Mouse (Mus musculus) midbrain, postnatal 0 days (tissue): Measurements from ENCODE around the gene Chil5. TPM values are rescaled to one million over a fixed set of nuclear protein-coding genes. Genes with fewer than 3 reads are reported as not detected.
"Not testable (repeated sequence)": the region's sequence is repeated elsewhere in the genome, so short reads cannot be mapped to it uniquely, and the experiment has no call there.

Experiments
- ATAC-seq: fragments of 200-750 bp; cut with Nextera tagmentation; 2 replicates; pipeline ENCODE4 v1.8.0; 2017; ENCODE audit warnings: moderate number of reproducible peaks, mild to moderate bottlenecking, moderate TSS enrichment, moderate library complexity; ENCODE audit not compliant: low FRiP score
- DNase-seq: peaks from one replicate; pipeline ENCODE4 v3.0.0-alpha.2; 2015; ENCODE audit warnings: low spot score
- H3K27ac ChIP-seq: fragments of 300-500 bp; sonication (generic); 2 replicates; pipeline ENCODE4 v1.5.1; 2014; ENCODE audit warnings: low read depth, mild to moderate bottlenecking, low read length, mixed read lengths
- H3K27me3 ChIP-seq: fragments of 300-500 bp; sonication (generic); 2 replicates; pipeline ENCODE4 v1.6.1; 2014; ENCODE audit warnings: low read length, control low read depth, mixed read lengths; ENCODE audit not compliant: insufficient read depth
- H3K36me3 ChIP-seq: fragments of 300-500 bp; sonication (generic); 2 replicates; pipeline ENCODE4 v1.6.1; 2014; ENCODE audit warnings: low read length, control low read depth, mixed read lengths; ENCODE audit not compliant: insufficient read depth
- H3K4me1 ChIP-seq: fragments of 300-500 bp; sonication (generic); 2 replicates; pipeline ENCODE4 v1.6.1; 2014; ENCODE audit warnings: mild to moderate bottlenecking, control low read depth, antibody characterized with exemption, low read length, mixed read lengths; ENCODE audit not compliant: insufficient read depth
- H3K4me2 ChIP-seq: fragments of 300-500 bp; sonication (generic); 2 replicates; pipeline ENCODE4 v1.6.1; 2014; ENCODE audit warnings: low read depth, mild to moderate bottlenecking, low read length, mixed read lengths; ENCODE audit not compliant: poor library complexity, severe bottlenecking
- H3K4me3 ChIP-seq: fragments of 300-500 bp; sonication (generic); 2 replicates; pipeline ENCODE4 v1.5.1; 2014; ENCODE audit warnings: low read depth, mild to moderate bottlenecking, low read length, moderate library complexity
- H3K9ac ChIP-seq: fragments of 300-500 bp; sonication (generic); replicated peaks from 2 replicates; pipeline ENCODE4 v1.6.1; 2014; ENCODE audit warnings: mild to moderate bottlenecking, low read length, moderate library complexity, mixed read lengths; ENCODE audit not compliant: poor library complexity, severe bottlenecking
- H3K9me3 ChIP-seq: fragments of 300-500 bp; sonication (generic); 2 replicates; pipeline ENCODE4 v1.6.1; 2016; ENCODE audit warnings: low read length, control low read depth
- CTCF ChIP-seq: IDR thresholded peaks from 2 replicates; pipeline ENCODE4 v1.5.1; 2016; ENCODE audit warnings: antibody characterized with exemption, mild to moderate bottlenecking
- WGBS: fragments of 180-500 bp; shearing (Covaris S2); extraction: QIAGEN DNeasy Blood & Tissue Kit; methylation state at CpG from one replicate; pipeline ENCODE4 v1.1.7; 2014; 5-methylcytosine and 5-hydroxymethylcytosine counted together
- polyA plus RNA-seq: library from polyadenylated mRNA; unstranded; fragments of >200 nt; fragmentation: Nextera tagmentation; extraction: Ambion mirVana; gene quantifications from 2 replicates; pipeline ENCODE4 v1.2.1, GENCODE M21; 2015
- total RNA-seq: library from RNA; depleted of rRNA; stranded (reverse); fragments of >200 nt; gene quantifications from 2 replicates; pipeline ENCODE4 v1.2.3, GENCODE M21; 2014; rRNA removed

Gene Chil5
- not detected in 2 replicates for total RNA-seq
- polyA plus RNA-seq, result not detected in 2 replicates

DNA sequence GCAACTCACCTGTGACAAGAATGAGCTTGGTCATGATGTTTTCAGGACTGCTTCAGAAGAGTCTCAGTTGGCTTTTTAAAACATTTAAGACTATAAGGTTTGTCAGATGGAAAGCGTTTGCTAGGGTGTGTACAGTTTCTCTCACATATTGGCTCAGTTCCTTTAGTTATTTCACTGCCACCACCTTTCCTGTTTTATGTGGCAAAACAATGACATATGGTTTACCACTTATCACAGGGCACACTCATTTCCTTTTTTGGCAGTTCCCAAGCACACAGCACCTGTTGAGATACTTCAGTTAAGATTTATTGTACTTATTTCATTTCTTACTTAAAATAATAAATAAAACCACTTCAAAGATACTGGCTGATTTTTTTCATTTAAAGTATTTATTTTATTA is at the start of gene Chil5:
TSS of gene Chil5 (minus strand) at position 34 of the 400 bp plus-strand sequence.
- no peak for DNase-seq
- no peak for TF ChIP-seq CTCF
- Histone ChIP-seq H3K4me3 (no peak within 1 kb of the TSS), H3K4me1 (no peaks in the 10 kb centered on the region), H3K36me3 (no peaks in the 10 kb centered on the region), H3K27me3 (no peaks in the 10 kb centered on the region), H3K4me2 (no peak within 1 kb of the TSS), H3K9me3 (no peaks in the 10 kb centered on the region), H3K27ac (no peak within 1 kb of the TSS), H3K9ac (no peak within 1 kb of the TSS)
- ATAC-seq, result no peak; the same call in 1 of the 2 replicates
- whole genome bisulfite sequencing, result 92% methylated on average over 1 of the region's 1 CpGs

DNA sequence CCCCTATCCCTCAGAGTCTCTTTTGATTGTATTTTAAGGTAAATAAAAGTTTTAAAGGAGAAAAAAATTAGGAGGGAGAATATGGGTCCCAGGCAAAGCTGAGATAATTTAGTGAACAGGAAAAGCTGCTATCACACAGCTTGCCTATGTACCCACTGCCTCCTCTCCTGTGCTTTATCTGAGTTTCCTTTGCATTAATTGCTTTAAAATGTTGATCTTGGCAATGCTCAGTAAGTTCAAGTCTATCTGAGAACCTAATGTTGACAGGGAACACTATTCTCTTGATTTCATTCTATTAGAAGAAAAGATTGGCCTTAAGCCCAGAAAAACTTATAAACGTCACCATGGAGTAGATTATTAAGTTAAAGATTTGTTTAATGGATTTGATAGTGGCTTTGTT is 42.2 kb upstream of the Chil5 start:
- ATAC-seq (no peak), DNase-seq (no peak)
- Histone ChIP-seq H3K9ac (no peak overlapping the region), H3K27ac (no peak overlapping the region), H3K27me3 (no peaks in the 10 kb centered on the region), H3K9me3 (no peaks in the 10 kb centered on the region), H3K36me3 (no peaks in the 10 kb centered on the region), H3K4me3 (no peak overlapping the region), H3K4me2 (no peak overlapping the region), H3K4me1 (no peaks in the 10 kb centered on the region)
- TF ChIP-seq CTCF, result no peak
- 68% methylated on average over 1 of the region's 1 CpGs for WGBS

- H3K4me3 ChIP-seq, result no peak overlapping the region
- no peak overlapping the region for H3K27ac ChIP-seq
- H3K9ac ChIP-seq, result no peak overlapping the region
- H3K4me1 ChIP-seq, result no peaks in the 10 kb centered on the region
- no peaks in the 10 kb centered on the region for H3K9me3 ChIP-seq
- H3K27me3 ChIP-seq, result no peaks in the 10 kb centered on the region
- DNase-seq (no peak), ATAC-seq (no peak)
- no peak overlapping the region for H3K4me2 ChIP-seq
- no peaks in the 10 kb centered on the region for H3K36me3 ChIP-seq
- TF ChIP-seq CTCF, result no peak
- WGBS, result 93% methylated on average over 2 of the region's 2 CpGs
These were observed 38.4 kb upstream of the Chil5 start for GRCm38 (mm10) chr3:106070994-106071393.

DNA sequence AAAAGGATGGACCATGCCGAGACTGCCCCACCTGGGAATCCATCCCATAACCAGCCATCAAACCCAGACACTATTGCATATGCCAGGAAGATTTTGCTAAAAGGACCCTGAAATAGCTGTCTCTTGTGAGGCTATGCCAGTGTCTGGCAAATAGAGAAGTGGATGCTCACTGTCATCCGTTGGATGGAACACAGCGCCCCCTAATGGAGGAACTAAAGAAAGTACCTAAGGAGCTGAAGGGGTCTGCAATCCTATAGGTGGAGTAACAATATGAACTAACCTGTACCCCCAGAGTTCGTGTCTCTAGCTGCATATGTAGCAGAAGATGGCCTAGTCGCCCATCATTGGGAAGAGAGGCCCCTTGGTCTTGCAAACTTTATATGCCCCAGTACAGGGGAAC is 35.1 kb upstream of the Chil5 start:
- H3K9ac ChIP-seq, H3K9me3 ChIP-seq, H3K4me1 ChIP-seq, H3K27me3 ChIP-seq, ATAC-seq, H3K4me3 ChIP-seq, H3K36me3 ChIP-seq, H3K27ac ChIP-seq, DNase-seq, H3K4me2 ChIP-seq: not testable (repeated sequence)
- 41% methylated on average over 5 of the region's 5 CpGs for WGBS

DNA sequence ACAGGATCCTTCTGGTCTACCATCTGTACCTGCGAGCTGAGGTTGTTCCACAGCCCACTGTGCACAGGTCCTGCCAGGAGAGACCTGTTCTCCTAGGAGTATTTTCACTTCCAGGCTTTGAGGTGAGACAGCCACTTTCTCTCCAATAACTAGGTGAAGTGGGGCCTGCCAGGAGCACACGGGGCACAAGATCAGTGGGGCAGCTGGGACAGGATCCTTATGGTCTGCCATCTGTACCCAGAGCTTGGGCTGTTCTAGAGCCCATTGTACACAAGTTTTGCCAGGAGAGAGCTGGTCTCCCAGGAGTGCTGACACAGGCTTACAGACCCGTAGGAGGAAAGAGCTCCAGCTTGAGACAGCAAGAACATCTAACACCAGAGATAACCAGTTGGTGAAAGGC is 25.4 kb upstream of the Chil5 start:
- DNase-seq (no peak), ATAC-seq (no peak)
- H3K4me1 ChIP-seq, result no peaks in the 10 kb centered on the region
- H3K4me2 ChIP-seq, result no peak overlapping the region
- 88% methylated on average over 3 of the region's 3 CpGs for WGBS
- no peaks in the 10 kb centered on the region for H3K36me3 ChIP-seq
- H3K27ac ChIP-seq, result no peak overlapping the region
- H3K27me3 ChIP-seq, result no peaks in the 10 kb centered on the region
- no peak overlapping the region for H3K9ac ChIP-seq
- TF ChIP-seq CTCF, result no peak
- no peaks in the 10 kb centered on the region for H3K9me3 ChIP-seq
- no peak overlapping the region for H3K4me3 ChIP-seq

DNA sequence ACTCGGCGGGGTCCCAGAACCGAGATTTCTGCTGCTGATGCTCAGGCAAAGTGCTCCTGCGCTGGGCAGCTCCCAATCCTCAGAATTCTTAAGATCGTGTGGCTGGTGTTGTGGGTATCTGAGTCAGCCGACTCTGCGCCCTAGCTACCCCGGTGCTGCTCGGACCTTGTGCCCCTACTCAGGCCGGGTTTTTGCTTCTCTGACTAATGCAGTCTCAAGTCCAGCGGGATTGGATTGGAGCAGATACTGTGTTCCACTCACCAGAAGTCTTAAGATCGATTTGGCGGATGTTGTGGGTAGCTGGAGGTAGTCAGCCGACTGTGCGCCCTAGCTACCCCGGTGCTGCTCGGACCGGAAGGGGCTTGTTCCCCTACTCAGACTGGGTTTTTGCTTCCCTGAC is 19.3 kb upstream of the Chil5 start:
- no peaks in the 10 kb centered on the region for H3K36me3 ChIP-seq
- H3K9ac ChIP-seq, result no peak overlapping the region
- H3K27ac ChIP-seq, result no peak overlapping the region
- no peaks in the 10 kb centered on the region for H3K9me3 ChIP-seq
- no peaks in the 10 kb centered on the region for H3K27me3 ChIP-seq
- no peak for TF ChIP-seq CTCF
- H3K4me2 ChIP-seq, result no peak overlapping the region
- no peaks in the 10 kb centered on the region for H3K4me1 ChIP-seq
- DNase-seq, result no peak
- ATAC-seq, result no peak
- WGBS, result 77% methylated on average over 18 of the region's 18 CpGs
- H3K4me3 ChIP-seq, result no peak overlapping the region
